Mouse (Mus musculus): ENCODE measurements around the gene Ak8. TPM values are rescaled to one million over a fixed set of nuclear protein-coding genes. Genes with fewer than 3 reads are reported as not detected.

The Ak8 gene
- polyA plus RNA-seq, 1 experiment from 2014 or later: 0.24 TPM

DNA sequence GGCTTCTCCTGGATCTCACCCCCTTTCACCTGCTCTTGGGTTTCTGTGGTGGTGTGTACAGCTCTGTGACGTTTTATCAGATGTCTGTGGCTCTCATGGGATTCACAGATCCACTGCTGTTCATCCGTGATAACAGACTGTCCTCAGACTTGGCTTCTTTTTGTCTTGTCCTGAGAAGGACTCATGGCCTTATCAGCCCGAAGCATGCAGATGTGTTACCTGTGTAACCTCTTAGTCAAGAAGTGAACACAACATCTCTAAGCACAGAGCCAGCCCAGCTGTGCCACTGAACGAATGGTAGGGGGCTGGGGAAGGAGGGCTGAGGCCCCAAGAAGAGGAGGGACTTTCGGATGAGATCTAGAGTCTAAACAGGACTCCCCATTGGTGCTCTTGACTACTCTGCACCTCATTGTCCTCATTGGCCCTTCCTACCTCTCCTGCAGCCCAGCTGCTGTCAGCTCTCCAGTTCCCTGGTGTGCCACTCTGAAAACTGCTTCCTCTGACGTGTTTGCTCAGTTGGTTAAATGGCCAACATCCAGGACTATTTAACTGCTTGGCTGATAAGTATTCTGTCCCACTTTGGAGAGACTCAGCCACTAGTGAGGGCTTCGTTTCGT, 1.8 kb downstream of the Ak8 start:
- no peak overlapping the region for H3K9ac ChIP-seq (ENCODE audit: low read length)
- H3K27ac ChIP-seq (replicated peaks in 1 of 2; ENCODE audit: control insufficient read depth in 1 of 2, insufficient read depth in 1 of 2, low read depth in 2 of 2, low read length in 2 of 2): no peak overlapping the region
- ATAC-seq (ENCODE audit: insufficient number of reproducible peaks, insufficient read depth, low FRiP score, low read depth): no peak
- H3K4me3 ChIP-seq (ENCODE audit: control insufficient read depth in 1 of 2, insufficient read depth in 1 of 2, low read depth in 1 of 2, low read length in 2 of 2): no peak overlapping the region
- H3K4me2 ChIP-seq (ENCODE audit: low read length): no peak overlapping the region
- H3K36me3 ChIP-seq (ENCODE audit: control insufficient read depth, insufficient read depth, low read length): no peaks in the 10 kb centered on the region
- H3K27me3 ChIP-seq (ENCODE audit: control insufficient read depth, insufficient read depth, low read length): no peaks in the 10 kb centered on the region
- WGBS: 50% methylated on average over 8 of the region's 8 CpGs
- H3K4me1 ChIP-seq (ENCODE audit: control insufficient read depth in 2 of 2, insufficient read depth in 2 of 2, low read length in 2 of 2): peaks cover 4 to 9% of the 10 kb centered on the region in 2 experiments; a peak in 2 of 4 replicates
- H3K9me3 ChIP-seq (ENCODE audit: control insufficient read depth, low read length): no peaks in the 10 kb centered on the region

- Histone ChIP-seq H3K36me3 (ENCODE audit: control insufficient read depth, insufficient read depth, low read length) (no peaks in the 10 kb centered on the region), H3K4me2 (ENCODE audit: low read length) (no peak overlapping the region), H3K4me1 (ENCODE audit: control insufficient read depth in 2 of 2, insufficient read depth in 2 of 2, low read length in 2 of 2) (no peaks in the 10 kb centered on the region), H3K4me3 (ENCODE audit: control insufficient read depth in 1 of 2, insufficient read depth in 1 of 2, low read depth in 1 of 2, low read length in 2 of 2) (no peak overlapping the region), H3K9me3 (ENCODE audit: control insufficient read depth, low read length) (no peaks in the 10 kb centered on the region), H3K9ac (ENCODE audit: low read length) (no peak overlapping the region), H3K27ac (replicated peaks in 1 of 2; ENCODE audit: control insufficient read depth in 1 of 2, insufficient read depth in 1 of 2, low read depth in 2 of 2, low read length in 2 of 2) (no peak overlapping the region), H3K27me3 (ENCODE audit: control insufficient read depth, insufficient read depth, low read length) (no peaks in the 10 kb centered on the region)
- 62% methylated on average over 8 of the region's 8 CpGs for WGBS
- ATAC-seq (ENCODE audit: insufficient number of reproducible peaks, insufficient read depth, low FRiP score, low read depth): no peak
Observed at GRCm38 (mm10) chr2:28706106-28706636, 6.2 kb downstream of the Ak8 start.

GRCm38 (mm10) chr2:28706787-28707186, 6.8 kb downstream of the Ak8 start:
- 62% methylated on average over 6 of the region's 6 CpGs for WGBS
- Histone ChIP-seq H3K4me3 (ENCODE audit: control insufficient read depth in 1 of 2, insufficient read depth in 1 of 2, low read depth in 1 of 2, low read length in 2 of 2) (no peak overlapping the region), H3K9ac (ENCODE audit: low read length) (no peak overlapping the region), H3K4me1 (ENCODE audit: control insufficient read depth in 2 of 2, insufficient read depth in 2 of 2, low read length in 2 of 2) (no peaks in the 10 kb centered on the region), H3K27me3 (ENCODE audit: control insufficient read depth, insufficient read depth, low read length) (no peaks in the 10 kb centered on the region), H3K36me3 (ENCODE audit: control insufficient read depth, insufficient read depth, low read length) (no peaks in the 10 kb centered on the region), H3K27ac (replicated peaks in 1 of 2; ENCODE audit: control insufficient read depth in 1 of 2, insufficient read depth in 1 of 2, low read depth in 2 of 2, low read length in 2 of 2) (no peak overlapping the region), H3K4me2 (ENCODE audit: low read length) (no peak overlapping the region), H3K9me3 (ENCODE audit: control insufficient read depth, low read length) (no peaks in the 10 kb centered on the region)
- ATAC-seq (ENCODE audit: insufficient number of reproducible peaks, insufficient read depth, low FRiP score, low read depth): no peak

DNA sequence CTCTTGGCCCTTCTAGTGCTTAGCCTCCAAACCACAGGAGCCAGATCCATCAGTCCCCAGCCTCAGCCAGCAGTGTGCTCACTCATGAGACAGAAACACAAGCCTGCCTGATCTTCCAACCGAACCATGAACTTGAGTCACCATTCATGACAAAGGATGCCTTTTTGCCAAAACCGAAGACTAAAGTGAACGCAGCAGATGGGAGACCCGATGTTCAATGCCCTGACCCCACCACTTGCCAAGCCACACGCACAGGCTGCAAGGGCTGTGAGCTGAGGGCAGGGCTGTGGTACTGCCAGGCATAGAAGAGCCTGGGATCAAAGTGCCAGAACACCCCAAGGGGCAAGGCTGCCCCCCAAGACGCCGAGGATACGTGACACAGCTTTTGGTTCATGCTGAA, 13.1 kb downstream of the Ak8 start:
- Histone ChIP-seq H3K9ac (ENCODE audit: low read length) (no peak overlapping the region), H3K36me3 (ENCODE audit: control insufficient read depth, insufficient read depth, low read length) (no peaks in the 10 kb centered on the region), H3K4me3 (ENCODE audit: control insufficient read depth in 1 of 2, insufficient read depth in 1 of 2, low read depth in 1 of 2, low read length in 2 of 2) (no peak overlapping the region), H3K27me3 (ENCODE audit: control insufficient read depth, insufficient read depth, low read length) (no peaks in the 10 kb centered on the region), H3K27ac (replicated peaks in 1 of 2; ENCODE audit: control insufficient read depth in 1 of 2, insufficient read depth in 1 of 2, low read depth in 2 of 2, low read length in 2 of 2) (no peak overlapping the region), H3K4me1 (ENCODE audit: control insufficient read depth in 2 of 2, insufficient read depth in 2 of 2, low read length in 2 of 2) (no peaks in the 10 kb centered on the region), H3K9me3 (ENCODE audit: control insufficient read depth, low read length) (no peaks in the 10 kb centered on the region), H3K4me2 (ENCODE audit: low read length) (no peak overlapping the region)
- no peak for ATAC-seq (ENCODE audit: insufficient number of reproducible peaks, insufficient read depth, low FRiP score, low read depth)
- 81% methylated on average over 8 of the region's 8 CpGs for WGBS

DNA sequence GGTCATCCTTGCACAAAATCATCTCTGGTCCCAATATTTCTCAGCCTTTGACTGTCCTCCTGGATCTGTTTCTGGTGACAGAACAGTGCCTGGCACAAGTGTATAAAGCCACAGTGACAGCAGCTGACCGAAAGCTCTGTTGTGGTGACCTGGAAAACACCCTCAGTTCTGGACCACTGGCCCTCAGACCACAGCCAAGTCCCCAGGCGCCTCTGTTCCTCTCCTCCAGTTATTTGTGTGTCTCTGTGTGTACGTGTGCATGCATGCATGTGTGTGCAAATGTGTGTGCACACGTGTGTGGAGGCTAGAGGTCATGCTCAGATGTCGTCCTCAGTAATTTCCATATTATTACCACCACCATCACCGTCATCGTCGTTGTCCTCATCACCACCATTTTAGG, 22.5 kb downstream of the Ak8 start:
- peaks cover 0 to 2% of the 10 kb centered on the region in 2 experiments; a peak in 1 of 4 replicates for H3K4me1 ChIP-seq (ENCODE audit: control insufficient read depth in 2 of 2, insufficient read depth in 2 of 2, low read length in 2 of 2)
- ATAC-seq (ENCODE audit: insufficient number of reproducible peaks, insufficient read depth, low FRiP score, low read depth): no peak
- peaks cover 4% of the 10 kb centered on the region; the same call in 1 of the 2 replicates for H3K27me3 ChIP-seq (ENCODE audit: control insufficient read depth, insufficient read depth, low read length)
- H3K36me3 ChIP-seq (ENCODE audit: control insufficient read depth, insufficient read depth, low read length): no peaks in the 10 kb centered on the region
- H3K4me2 ChIP-seq (ENCODE audit: low read length): no peak overlapping the region
- no peak overlapping the region for H3K27ac ChIP-seq (replicated peaks in 1 of 2; ENCODE audit: control insufficient read depth in 1 of 2, insufficient read depth in 1 of 2, low read depth in 2 of 2, low read length in 2 of 2)
- 85% methylated on average over 8 of the region's 8 CpGs for WGBS
- H3K9me3 ChIP-seq (ENCODE audit: control insufficient read depth, low read length): no peaks in the 10 kb centered on the region
- no peak overlapping the region for H3K9ac ChIP-seq (ENCODE audit: low read length)
- no peak overlapping the region for H3K4me3 ChIP-seq (ENCODE audit: control insufficient read depth in 1 of 2, insufficient read depth in 1 of 2, low read depth in 1 of 2, low read length in 2 of 2)

GRCm38 (mm10) chr2:28723912-28724311, 23.9 kb downstream of the Ak8 start:
- Histone ChIP-seq H3K36me3 (ENCODE audit: control insufficient read depth, insufficient read depth, low read length) (no peaks in the 10 kb centered on the region), H3K4me3 (ENCODE audit: control insufficient read depth in 1 of 2, insufficient read depth in 1 of 2, low read depth in 1 of 2, low read length in 2 of 2) (no peak overlapping the region), H3K9me3 (ENCODE audit: control insufficient read depth, low read length) (no peaks in the 10 kb centered on the region), H3K27me3 (ENCODE audit: control insufficient read depth, insufficient read depth, low read length) (peaks cover 1% of the 10 kb centered on the region; the same call in 1 of the 2 replicates), H3K9ac (ENCODE audit: low read length) (no peak overlapping the region), H3K4me2 (ENCODE audit: low read length) (no peak overlapping the region), H3K27ac (replicated peaks in 1 of 2; ENCODE audit: control insufficient read depth in 1 of 2, insufficient read depth in 1 of 2, low read depth in 2 of 2, low read length in 2 of 2) (no peak overlapping the region), H3K4me1 (ENCODE audit: control insufficient read depth in 2 of 2, insufficient read depth in 2 of 2, low read length in 2 of 2) (peaks cover 0 to 2% of the 10 kb centered on the region in 2 experiments; a peak in 1 of 4 replicates)
- no peak for ATAC-seq (ENCODE audit: insufficient number of reproducible peaks, insufficient read depth, low FRiP score, low read depth)
- 43% methylated on average over 7 of the region's 9 CpGs for WGBS

- no peaks in the 10 kb centered on the region for H3K27me3 ChIP-seq (ENCODE audit: control insufficient read depth, insufficient read depth, low read length)
- no peaks in the 10 kb centered on the region for H3K36me3 ChIP-seq (ENCODE audit: control insufficient read depth, insufficient read depth, low read length)
- no peak overlapping the region for H3K9ac ChIP-seq (ENCODE audit: low read length)
- peaks cover 0 to 2% of the 10 kb centered on the region in 2 experiments; a peak in 1 of 4 replicates for H3K4me1 ChIP-seq (ENCODE audit: control insufficient read depth in 2 of 2, insufficient read depth in 2 of 2, low read length in 2 of 2)
- H3K9me3 ChIP-seq (ENCODE audit: control insufficient read depth, low read length): no peaks in the 10 kb centered on the region
- H3K4me2 ChIP-seq (ENCODE audit: low read length): no peak overlapping the region
- WGBS: 48% methylated on average over 16 of the region's 16 CpGs
- no peak overlapping the region for H3K27ac ChIP-seq (replicated peaks in 1 of 2; ENCODE audit: control insufficient read depth in 1 of 2, insufficient read depth in 1 of 2, low read depth in 2 of 2, low read length in 2 of 2)
- ATAC-seq (ENCODE audit: insufficient number of reproducible peaks, insufficient read depth, low FRiP score, low read depth): no peak
- no peak overlapping the region for H3K4me3 ChIP-seq (ENCODE audit: control insufficient read depth in 1 of 2, insufficient read depth in 1 of 2, low read depth in 1 of 2, low read length in 2 of 2)
Observed at GRCm38 (mm10) chr2:28727786-28728404, 27.9 kb downstream of the Ak8 start.

All from heart, embryonic 14.5 days (tissue).